Mouse (Mus musculus): ENCODE measurements at regions not wholly inside any gene's neighbourhood (a gene's known extent, or its start where the extent isn't known, plus 50 kb on each side); places are given as distances from the start of the nearest gene placed in this dataset.

GRCm38 (mm10) chr3:36743399-36743798 is 53.4 kb upstream of the Trpc3 start:
- DNase-seq (ENCODE audit: low spot score): no peak

GRCm38 (mm10) chr3:36754358-36754950 is 64.5 kb upstream of the Trpc3 start:
- DNase-seq (ENCODE audit: low spot score): peak; percentile 17

- DNase-seq (ENCODE audit: low spot score): no peak
Observed at GRCm38 (mm10) chr3:36762065-36762653, 72.2 kb upstream of the Trpc3 start.

- DNase-seq (ENCODE audit: low spot score): no peak
Observed at GRCm38 (mm10) chr3:36762847-36763246, 72.9 kb upstream of the Trpc3 start.

- DNase-seq (ENCODE audit: low spot score): no peak
Observed at GRCm38 (mm10) chr3:36764741-36765140, 74.8 kb upstream of the Trpc3 start.

- DNase-seq (ENCODE audit: low spot score): peak; percentile 21
Observed at GRCm38 (mm10) chr3:36770096-36770495, 80.1 kb upstream of the Trpc3 start.

GRCm38 (mm10) chr3:36771011-36771410 is 81.0 kb upstream of the Trpc3 start:
- no peak for DNase-seq (ENCODE audit: low spot score)

GRCm38 (mm10) chr3:36774023-36774422 is 84.1 kb upstream of the Trpc3 start:
- no peak for DNase-seq (ENCODE audit: low spot score)

GRCm38 (mm10) chr3:36778448-36778847 is 84.5 kb upstream of the 4932438A13Rik start:
- DNase-seq (ENCODE audit: low spot score): peak; percentile 11

- DNase-seq (ENCODE audit: low spot score): no peak
Observed at GRCm38 (mm10) chr3:36786581-36786980, 76.3 kb upstream of the 4932438A13Rik start.

GRCm38 (mm10) chr3:36790245-36790644 is 72.7 kb upstream of the 4932438A13Rik start:
- no peak for DNase-seq (ENCODE audit: low spot score)

GRCm38 (mm10) chr3:36797025-36797424 is 65.9 kb upstream of the 4932438A13Rik start:
- no peak for DNase-seq (ENCODE audit: low spot score)

GRCm38 (mm10) chr3:36798160-36798823 is 64.6 kb upstream of the 4932438A13Rik start:
- DNase-seq (ENCODE audit: low spot score): no peak

GRCm38 (mm10) chr3:36810528-36810927 is 52.4 kb upstream of the 4932438A13Rik start:
- DNase-seq (ENCODE audit: low spot score): no peak

Measured in lung, postnatal 25 days (tissue).